Mouse (Mus musculus): ENCODE results near the gene Ipo13. TPM values are rescaled to one million over a fixed set of nuclear protein-coding genes. Genes with fewer than 3 reads are reported as not detected.

The Ipo13 gene
- polyA plus RNA-seq, 1 experiment = 207 TPM

- TF ChIP-seq POLR2A (IDR thresholded peaks at IDR 0.05; ENCODE audit: control insufficient read depth, low read depth, low read length) (no peak), CTCF (IDR thresholded peaks at IDR 0.05; ENCODE audit: control insufficient read depth, insufficient read depth, insufficient replicate concordance, low read depth, low read length) (no peak)
- H3K27me3 ChIP-seq (ENCODE audit: control insufficient read depth, insufficient read depth, low read length) = no peaks in the 10 kb centered on the region
- H3K4me1 ChIP-seq (ENCODE audit: control insufficient read depth, insufficient read depth, low read length) = peaks cover 2% of the 10 kb centered on the region
- no peak overlapping the region for H3K27ac ChIP-seq (ENCODE audit: control insufficient read depth, insufficient read depth, low read depth, low read length)
- no peaks in the 10 kb centered on the region for H3K36me3 ChIP-seq (ENCODE audit: control insufficient read depth, insufficient read depth, low read length)
- H3K4me3 ChIP-seq (ENCODE audit: control insufficient read depth, low read depth, low read length) = no peak overlapping the region
Observed at GRCm38 (mm10) chr4:117921358-117921757, 6.6 kb upstream of the Ipo13 start.

DNA sequence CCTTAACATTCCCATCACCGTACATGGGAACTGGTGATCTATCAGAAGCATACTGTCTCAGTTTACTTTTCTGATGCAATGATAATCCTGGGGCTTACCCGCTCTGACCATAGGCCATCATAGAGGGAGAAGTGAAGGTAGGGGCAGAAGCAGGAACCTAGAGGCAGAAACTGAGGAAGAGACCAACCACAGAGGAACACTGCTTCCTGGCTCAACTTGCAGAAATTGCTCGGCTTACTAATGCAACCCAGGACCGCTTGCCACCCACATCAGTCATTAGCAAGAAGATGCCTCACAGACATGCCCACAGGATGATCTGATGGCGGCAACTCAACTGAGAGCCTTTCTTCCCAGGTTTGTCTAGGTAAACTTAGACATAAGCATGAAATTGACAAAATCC, 4.0 kb upstream of the Ipo13 start:
- Histone ChIP-seq H3K27ac (ENCODE audit: control insufficient read depth, insufficient read depth, low read depth, low read length) (no peak overlapping the region), H3K4me3 (ENCODE audit: control insufficient read depth, low read depth, low read length) (no peak overlapping the region), H3K4me1 (ENCODE audit: control insufficient read depth, insufficient read depth, low read length) (peaks cover 9% of the 10 kb centered on the region), H3K36me3 (ENCODE audit: control insufficient read depth, insufficient read depth, low read length) (no peaks in the 10 kb centered on the region), H3K27me3 (ENCODE audit: control insufficient read depth, insufficient read depth, low read length) (no peaks in the 10 kb centered on the region)
- no peak for TF ChIP-seq CTCF (IDR thresholded peaks at IDR 0.05; ENCODE audit: control insufficient read depth, insufficient read depth, insufficient replicate concordance, low read depth, low read length)
- TF ChIP-seq POLR2A (IDR thresholded peaks at IDR 0.05; ENCODE audit: control insufficient read depth, low read depth, low read length) = no peak

GRCm38 (mm10) chr4:117918261-117918660, 3.5 kb upstream of the Ipo13 start:
- H3K27ac ChIP-seq (ENCODE audit: control insufficient read depth, insufficient read depth, low read depth, low read length) = no peak overlapping the region

GRCm38 (mm10) chr4:117917847-117918246, 3.0 kb upstream of the Ipo13 start:
- Histone ChIP-seq H3K27me3 (ENCODE audit: control insufficient read depth, insufficient read depth, low read length) (no peaks in the 10 kb centered on the region), H3K36me3 (ENCODE audit: control insufficient read depth, insufficient read depth, low read length) (no peaks in the 10 kb centered on the region), H3K27ac (ENCODE audit: control insufficient read depth, insufficient read depth, low read depth, low read length) (no peak overlapping the region), H3K4me1 (ENCODE audit: control insufficient read depth, insufficient read depth, low read length) (peaks cover 9% of the 10 kb centered on the region), H3K4me3 (ENCODE audit: control insufficient read depth, low read depth, low read length) (no peak overlapping the region)
- TF ChIP-seq POLR2A (IDR thresholded peaks at IDR 0.05; ENCODE audit: control insufficient read depth, low read depth, low read length) = no peak
- TF ChIP-seq CTCF (IDR thresholded peaks at IDR 0.05; ENCODE audit: control insufficient read depth, insufficient read depth, insufficient replicate concordance, low read depth, low read length) = no peak

More at GRCm38 (mm10) chr4:117918261-117918660, 3.5 kb upstream of the Ipo13 start:
- Histone ChIP-seq H3K4me1 (ENCODE audit: control insufficient read depth, insufficient read depth, low read length) (peaks cover 9% of the 10 kb centered on the region), H3K36me3 (ENCODE audit: control insufficient read depth, insufficient read depth, low read length) (no peaks in the 10 kb centered on the region), H3K4me3 (ENCODE audit: control insufficient read depth, low read depth, low read length) (no peak overlapping the region), H3K27me3 (ENCODE audit: control insufficient read depth, insufficient read depth, low read length) (no peaks in the 10 kb centered on the region)
- TF ChIP-seq POLR2A (IDR thresholded peaks at IDR 0.05; ENCODE audit: control insufficient read depth, low read depth, low read length) (no peak), CTCF (IDR thresholded peaks at IDR 0.05; ENCODE audit: control insufficient read depth, insufficient read depth, insufficient replicate concordance, low read depth, low read length) (no peak)

GRCm38 (mm10) chr4:117917402-117917801, 2.6 kb upstream of the Ipo13 start:
- Histone ChIP-seq H3K4me1 (ENCODE audit: control insufficient read depth, insufficient read depth, low read length) (peaks cover 9% of the 10 kb centered on the region), H3K27me3 (ENCODE audit: control insufficient read depth, insufficient read depth, low read length) (no peaks in the 10 kb centered on the region), H3K27ac (ENCODE audit: control insufficient read depth, insufficient read depth, low read depth, low read length) (no peak overlapping the region), H3K36me3 (ENCODE audit: control insufficient read depth, insufficient read depth, low read length) (no peaks in the 10 kb centered on the region), H3K4me3 (ENCODE audit: control insufficient read depth, low read depth, low read length) (no peak overlapping the region)
- TF ChIP-seq POLR2A (IDR thresholded peaks at IDR 0.05; ENCODE audit: control insufficient read depth, low read depth, low read length) (no peak), CTCF (IDR thresholded peaks at IDR 0.05; ENCODE audit: control insufficient read depth, insufficient read depth, insufficient replicate concordance, low read depth, low read length) (no peak)

DNA sequence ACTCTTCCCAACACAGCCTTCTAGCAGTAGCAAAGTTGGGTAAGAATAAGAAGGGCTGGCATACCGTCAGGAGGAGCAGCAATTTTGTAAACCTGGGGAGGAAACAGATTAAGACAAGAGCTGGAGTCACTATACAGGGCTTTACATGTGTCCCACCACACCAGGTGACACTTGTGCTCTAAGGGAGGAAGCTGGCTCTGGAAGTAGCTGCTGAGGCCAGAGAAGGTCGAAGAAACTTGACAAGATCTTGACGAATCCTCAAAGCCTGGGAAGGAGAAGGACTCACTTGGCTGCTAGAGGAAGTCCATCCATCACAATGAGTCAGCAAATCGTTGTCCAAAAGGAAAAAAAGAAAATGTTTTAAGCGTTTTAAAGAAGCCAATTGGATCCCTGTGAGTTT, 1.6 kb upstream of the Ipo13 start:
- Histone ChIP-seq H3K36me3 (ENCODE audit: control insufficient read depth, insufficient read depth, low read length) (no peaks in the 10 kb centered on the region), H3K4me3 (ENCODE audit: control insufficient read depth, low read depth, low read length) (no peak overlapping the region), H3K27ac (ENCODE audit: control insufficient read depth, insufficient read depth, low read depth, low read length) (no peak overlapping the region), H3K4me1 (ENCODE audit: control insufficient read depth, insufficient read depth, low read length) (peaks cover 9% of the 10 kb centered on the region), H3K27me3 (ENCODE audit: control insufficient read depth, insufficient read depth, low read length) (no peaks in the 10 kb centered on the region)
- TF ChIP-seq POLR2A (IDR thresholded peaks at IDR 0.05; ENCODE audit: control insufficient read depth, low read depth, low read length) = no peak
- no peak for TF ChIP-seq CTCF (IDR thresholded peaks at IDR 0.05; ENCODE audit: control insufficient read depth, insufficient read depth, insufficient replicate concordance, low read depth, low read length)

GRCm38 (mm10) chr4:117915489-117916105, 798 bp upstream of the Ipo13 start:
- no peaks in the 10 kb centered on the region for H3K27me3 ChIP-seq (ENCODE audit: control insufficient read depth, insufficient read depth, low read length)
- TF ChIP-seq POLR2A (IDR thresholded peaks at IDR 0.05; ENCODE audit: control insufficient read depth, low read depth, low read length) (no peak), CTCF (IDR thresholded peaks at IDR 0.05; ENCODE audit: control insufficient read depth, insufficient read depth, insufficient replicate concordance, low read depth, low read length) (no peak)
- H3K4me1 ChIP-seq (ENCODE audit: control insufficient read depth, insufficient read depth, low read length) = peaks cover 9% of the 10 kb centered on the region
- H3K27ac ChIP-seq (ENCODE audit: control insufficient read depth, insufficient read depth, low read depth, low read length) = peak overlapping the region; percentile 15; the same call in 1 of the 2 replicates
- no peaks in the 10 kb centered on the region; the same call in 1 of the 2 replicates for H3K36me3 ChIP-seq (ENCODE audit: control insufficient read depth, insufficient read depth, low read length)
- H3K4me3 ChIP-seq (ENCODE audit: control insufficient read depth, low read depth, low read length) = peak overlapping the region; percentile 98
